26 mouse cellular contexts compared by ENCODE assay signal in the genomic region with DNA sequence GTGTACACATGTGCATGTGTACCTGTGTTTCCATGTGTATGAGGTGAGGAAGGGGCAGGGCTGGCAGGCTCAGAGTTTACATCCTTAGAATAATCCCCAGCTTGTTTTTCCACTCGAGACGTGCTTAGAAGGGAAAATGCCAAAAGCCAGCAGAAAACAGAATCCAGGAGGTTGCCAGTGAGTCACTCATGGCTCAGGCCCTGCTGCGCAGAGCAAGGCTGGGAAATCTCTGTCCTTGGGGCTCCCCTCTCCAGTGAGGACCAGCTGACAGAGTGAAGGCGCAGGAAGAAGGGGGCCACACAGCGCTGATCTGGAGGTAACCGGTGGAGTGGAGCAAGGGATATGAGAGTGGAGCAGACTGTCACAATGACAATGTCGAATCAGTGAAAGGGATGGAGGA.
DNase-seq lines count a peak whose midpoint lies in the region; ATAC-seq and TF ChIP-seq lines count a peak whose summit lies in the region.
"Had no signal": no experiment of that assay in that cellular context is flagged by ENCODE, and none has a peak within 500 bp of the region (broad histone marks: within the 10 kb centered on the region; RNA-seq: fewer than 3 reads in every experiment).

No protein-coding gene starts in this region.

- H3K9ac ChIP-seq in midbrain, embryonic 13.5 days (replicated peaks), result no peak overlapping the region
- H3K9ac ChIP-seq: embryonic facial prominence, embryonic 13.5 days; forebrain, embryonic 15.5 days; hindbrain, embryonic 13.5 days; liver, embryonic 15.5 days; lung, embryonic 15.5 days; neural tube, embryonic 12.5 days had no signal

- H3K4me1 ChIP-seq in midbrain, embryonic 10.5 days, result peaks cover 45% of the 10 kb centered on the region
- H3K4me1 ChIP-seq in midbrain, embryonic 13.5 days (replicated peaks), result peaks cover 31% of the 10 kb centered on the region
- H3K4me1 ChIP-seq: liver, embryonic 15.5 days had no signal

- peak overlapping the region; percentile 88 for H3K27ac ChIP-seq in midbrain, embryonic 10.5 days (replicated peaks)
- H3K27ac ChIP-seq in midbrain, embryonic 13.5 days, result no peak overlapping the region
- no peak overlapping the region for H3K27ac ChIP-seq in layer of hippocampus, adult 2 months
- H3K27ac ChIP-seq: embryonic facial prominence, embryonic 13.5 days; forebrain, embryonic 15.5 days; hindbrain, embryonic 13.5 days; limb, embryonic 10.5 days; liver, embryonic 15.5 days; lung, embryonic 15.5 days; neural tube, embryonic 12.5 days had no signal

- DNase-seq in adrenal gland, adult (ENCODE audit: inconsistent age in 2 of 2, low spot score in 1 of 2), result peak; percentile 53 to 85
- no peak for DNase-seq in adrenal gland, postnatal 4 days (ENCODE audit: low spot score in 2 of 2)
- DNase-seq in midbrain, embryonic 10.5 days (ENCODE audit: low spot score), result no peak
- DNase-seq in adrenal gland, postnatal 10 days, result peak; percentile 52
- peak; percentile 63 for DNase-seq in fibroblast of lung, adult 2 months (ENCODE audit: low read depth)
- DNase-seq in lung, postnatal 36 days, result no peak
- no peak for DNase-seq in layer of hippocampus, adult 2 months (ENCODE audit: low spot score in 2 of 2)
- DNase-seq: cerebellum, postnatal 10 days; gastrocnemius, postnatal 36 days; kidney, adult 9 months; kidney, postnatal 14 days; liver; lung, postnatal 4 days; retina, postnatal 1 day; right cerebral cortex, postnatal 25 days; spleen, adult 18-20 months had no signal

- WGBS in midbrain, embryonic 10.5 days, result 68% methylated on average over 7 of the region's 7 CpGs
- WGBS in midbrain, embryonic 13.5 days, result 58% methylated on average over 7 of the region's 7 CpGs

- H3K4me3 ChIP-seq in midbrain, embryonic 10.5 days, result no peak overlapping the region
- no peak overlapping the region for H3K4me3 ChIP-seq in midbrain, embryonic 13.5 days (replicated peaks)
- no peak overlapping the region for H3K4me3 ChIP-seq in layer of hippocampus, adult 2 months
- H3K4me3 ChIP-seq: embryonic facial prominence, embryonic 13.5 days; forebrain, embryonic 15.5 days; hindbrain, embryonic 13.5 days; limb, embryonic 10.5 days; liver, embryonic 15.5 days; lung, embryonic 15.5 days; neural tube, embryonic 12.5 days had no signal

- ATAC-seq in midbrain, embryonic 13.5 days, result no peak
- ATAC-seq: activated CD4-positive, CD25-positive, alpha-beta regulatory T cell, adult 4 months; forebrain, embryonic 15.5 days had no signal

- no peak for TF ChIP-seq CTCF in layer of hippocampus, adult 2 months (conservative IDR thresholded peaks at IDR 0.05)

- H3K9me3 ChIP-seq in midbrain, embryonic 10.5 days (replicated peaks), result no peaks in the 10 kb centered on the region
- no peaks in the 10 kb centered on the region for H3K9me3 ChIP-seq in midbrain, embryonic 13.5 days
- H3K9me3 ChIP-seq: embryonic facial prominence, embryonic 13.5 days; forebrain, embryonic 15.5 days; G1E; hindbrain, embryonic 13.5 days; limb, embryonic 10.5 days; liver, embryonic 15.5 days; lung, embryonic 15.5 days; neural tube, embryonic 12.5 days had no signal

- H3K36me3 ChIP-seq in midbrain, embryonic 10.5 days, result no peaks in the 10 kb centered on the region
- H3K36me3 ChIP-seq in midbrain, embryonic 13.5 days, result no peaks in the 10 kb centered on the region
- H3K36me3 ChIP-seq: embryonic facial prominence, embryonic 13.5 days; forebrain, embryonic 15.5 days; G1E; hindbrain, embryonic 13.5 days; limb, embryonic 10.5 days; liver, embryonic 15.5 days; lung, embryonic 15.5 days; neural tube, embryonic 12.5 days had no signal

- H3K4me2 ChIP-seq in midbrain, embryonic 13.5 days (replicated peaks), result no peak overlapping the region
- H3K4me2 ChIP-seq: embryonic facial prominence, embryonic 13.5 days; forebrain, embryonic 15.5 days; hindbrain, embryonic 13.5 days; liver, embryonic 15.5 days; lung, embryonic 15.5 days; neural tube, embryonic 12.5 days had no signal

- H3K27me3 ChIP-seq in midbrain, embryonic 10.5 days (ENCODE audit: low read depth, poor library complexity, severe bottlenecking), result no peaks in the 10 kb centered on the region
- H3K27me3 ChIP-seq in midbrain, embryonic 13.5 days, result no peaks in the 10 kb centered on the region
- H3K27me3 ChIP-seq: forebrain, embryonic 15.5 days; hindbrain, embryonic 13.5 days; liver, embryonic 15.5 days; lung, embryonic 15.5 days; neural tube, embryonic 12.5 days had no signal

Comparison
In these comparisons a context has a peak if more than half of its experiments do, and no peak if none do; other contexts are left out.
1. DNase-seq: peak in adrenal gland, adult (2 of 2), adrenal gland, postnatal 10 days (single experiment) and fibroblast of lung, adult 2 months (single experiment); none in adrenal gland, postnatal 4 days (0 of 2), midbrain, embryonic 10.5 days (single experiment), lung, postnatal 36 days (single experiment) and layer of hippocampus, adult 2 months (0 of 2).